Mouse (Mus musculus) granulocyte monocyte progenitor cell, adult 5-6 weeks (primary cell): Measurements from ENCODE around the gene Gm17387. TPM values are rescaled to one million over a fixed set of nuclear protein-coding genes. Genes with fewer than 3 reads are reported as not detected.

Experiments
- ATAC-seq: replicated peaks from 2 replicates; pipeline ENCODE4 v1.8.0; 2016; ENCODE audit warnings: mild to moderate bottlenecking, moderate TSS enrichment, inconsistent platforms; ENCODE audit not compliant: poor library complexity, severe bottlenecking
- total RNA-seq, 2 experiments: library from RNA; stranded (forward) in 1 of 2; stranded (reverse) in 1 of 2; fragments of 200-712, 200-1000 nt in 1 of 2; fragments of >200 nt in 1 of 2; fragmentation: Nextera tagmentation in 1 of 2; gene quantifications; 2 replicates each; pipeline ENCODE4 v1.2.3; 2014 to 2017

The Gm17387 gene
- total RNA-seq, 2 experiments from 2014 or later: not detected

GRCm38 (mm10) chr7:141070058-141070862, 41.3 kb downstream of the Gm17387 start:
- ATAC-seq: peak; percentile 58

GRCm38 (mm10) chr7:141072017-141072745, 43.2 kb downstream of the Gm17387 start:
- peak; percentile 43 for ATAC-seq

- ATAC-seq: no peak
These were observed 44.9 kb downstream of the Gm17387 start for GRCm38 (mm10) chr7:141073782-141074181.

GRCm38 (mm10) chr7:141077841-141078240, 48.9 kb downstream of the Gm17387 start, which contains the start of gene Pkp3:
Gene Pkp3, plus strand, starts transcription at chr7:141078218.
- ATAC-seq: no peak

GRCm38 (mm10) chr7:141078876-141079275, 49.9 kb downstream of the Gm17387 start:
- no peak for ATAC-seq

Other genes with a start within 250 kb of the Gm17387 start
Only the 30 nearest of the 32 such genes appear.
- gene Zfp941, start 207.0 kb upstream of the Gm17387 start, total RNA-seq (2014; fragmentation: Nextera tagmentation): 0.58 and 1.4 TPM in 2 replicates
- 1.1 and 1.7 TPM in 2 replicates for gene Zfp941, start 207.0 kb upstream of the Gm17387 start, total RNA-seq (2017)
- not detected in 2 replicates for gene Urah, start 194.1 kb upstream of the Gm17387 start, total RNA-seq (2014; fragmentation: Nextera tagmentation)
- gene Urah, start 194.1 kb upstream of the Gm17387 start, total RNA-seq (2017): not detected in 2 replicates
- not detected in 2 replicates for gene Scgb1c1, start 183.6 kb upstream of the Gm17387 start, total RNA-seq (2014; fragmentation: Nextera tagmentation)
- gene Scgb1c1, start 183.6 kb upstream of the Gm17387 start, total RNA-seq (2017): not detected in 2 replicates
- gene Odf3, start 181.3 kb upstream of the Gm17387 start, total RNA-seq (2014; fragmentation: Nextera tagmentation): not detected in 2 replicates
- gene Odf3, start 181.3 kb upstream of the Gm17387 start, total RNA-seq (2017): not detected in 2 replicates
- gene Gm45785, start 172.8 kb upstream of the Gm17387 start, total RNA-seq (2014; fragmentation: Nextera tagmentation): not detected in 2 replicates
- not detected in 2 replicates for gene Gm45785, start 172.8 kb upstream of the Gm17387 start, total RNA-seq (2017)
- gene Ric8a, start 172.2 kb upstream of the Gm17387 start, total RNA-seq (2014; fragmentation: Nextera tagmentation): 45.0 and 45.9 TPM in 2 replicates
- gene Ric8a, start 172.2 kb upstream of the Gm17387 start, total RNA-seq (2017): 32.6 and 36.2 TPM in 2 replicates
- gene Bet1l, start 171.6 kb upstream of the Gm17387 start, total RNA-seq (2014; fragmentation: Nextera tagmentation): 15.2 and 21.9 TPM in 2 replicates
- gene Bet1l, start 171.6 kb upstream of the Gm17387 start, total RNA-seq (2017): 20.9 and 21.9 TPM in 2 replicates
- gene Psmd13, start 147.2 kb upstream of the Gm17387 start, total RNA-seq (2014; fragmentation: Nextera tagmentation): 111 and 117 TPM in 2 replicates
- gene Psmd13, start 147.2 kb upstream of the Gm17387 start, total RNA-seq (2017): 229 and 237 TPM in 2 replicates
- 66.7 and 71.3 TPM in 2 replicates for gene Sirt3, start 146.8 kb upstream of the Gm17387 start, total RNA-seq (2014; fragmentation: Nextera tagmentation)
- 28.7 and 32.7 TPM in 2 replicates for gene Sirt3, start 146.8 kb upstream of the Gm17387 start, total RNA-seq (2017)
- gene Cox8b, start 128.7 kb upstream of the Gm17387 start, total RNA-seq (2014; fragmentation: Nextera tagmentation): not detected in 2 replicates
- not detected in 2 replicates for gene Cox8b, start 128.7 kb upstream of the Gm17387 start, total RNA-seq (2017)
- gene Nlrp6, start 108.2 kb upstream of the Gm17387 start, total RNA-seq (2014; fragmentation: Nextera tagmentation): not detected in 2 replicates
- gene Nlrp6, start 108.2 kb upstream of the Gm17387 start, total RNA-seq (2017): not detected in 2 replicates
- 6.6 and 11.5 TPM in 2 replicates for gene Pgghg, start 87.7 kb upstream of the Gm17387 start, total RNA-seq (2014; fragmentation: Nextera tagmentation)
- 6.9 and 7.8 TPM in 2 replicates for gene Pgghg, start 87.7 kb upstream of the Gm17387 start, total RNA-seq (2017)
- 1.7 TPM in 1 of 2 replicates, not detected in the other for gene Ifitm5, start 78.8 kb upstream of the Gm17387 start, total RNA-seq (2014; fragmentation: Nextera tagmentation)
- not detected in 2 replicates for gene Ifitm5, start 78.8 kb upstream of the Gm17387 start, total RNA-seq (2017)
- gene Gm45717, start 73.2 kb upstream of the Gm17387 start, total RNA-seq (2014; fragmentation: Nextera tagmentation): not detected in 2 replicates
- not detected in 2 replicates for gene Gm45717, start 73.2 kb upstream of the Gm17387 start, total RNA-seq (2017)
- 555 and 581 TPM in 2 replicates for gene Ifitm2, start 73.1 kb upstream of the Gm17387 start, total RNA-seq (2014; fragmentation: Nextera tagmentation)
- gene Ifitm2, start 73.1 kb upstream of the Gm17387 start, total RNA-seq (2017): 354 and 388 TPM in 2 replicates
- gene Ifitm1, start 61.9 kb upstream of the Gm17387 start, total RNA-seq (2014; fragmentation: Nextera tagmentation): 79.9 and 149 TPM in 2 replicates
- 18.5 and 25.3 TPM in 2 replicates for gene Ifitm1, start 61.9 kb upstream of the Gm17387 start, total RNA-seq (2017)
- 146 and 224 TPM in 2 replicates for gene Ifitm3, start 18.4 kb upstream of the Gm17387 start, total RNA-seq (2014; fragmentation: Nextera tagmentation)
- gene Ifitm3, start 18.4 kb upstream of the Gm17387 start, total RNA-seq (2017): 55.6 and 69.2 TPM in 2 replicates
- 17.9 and 48.1 TPM in 2 replicates for gene Ifitm6, start 11.2 kb upstream of the Gm17387 start, total RNA-seq (2014; fragmentation: Nextera tagmentation)
- 22.5 and 42.5 TPM in 2 replicates for gene Ifitm6, start 11.2 kb upstream of the Gm17387 start, total RNA-seq (2017)
- gene B4galnt4, start 32.0 kb downstream of the Gm17387 start, total RNA-seq (2014; fragmentation: Nextera tagmentation): 0.60 and 3.6 TPM in 2 replicates
- gene B4galnt4, start 32.0 kb downstream of the Gm17387 start, total RNA-seq (2017): 0.26 TPM in 1 of 2 replicates, not detected in the other
- gene Pkp3, start 49.1 kb downstream of the Gm17387 start, total RNA-seq (2014; fragmentation: Nextera tagmentation): 1.4 and 2.2 TPM in 2 replicates
- 0.52 and 2.7 TPM in 2 replicates for gene Pkp3, start 49.1 kb downstream of the Gm17387 start, total RNA-seq (2017)
- 16.9 and 30.9 TPM in 2 replicates for gene Sigirr, start 71.4 kb downstream of the Gm17387 start, total RNA-seq (2014; fragmentation: Nextera tagmentation)
- gene Sigirr, start 71.4 kb downstream of the Gm17387 start, total RNA-seq (2017): 16.6 and 20.2 TPM in 2 replicates
- not detected in 2 replicates for gene Ano9, start 88.7 kb downstream of the Gm17387 start, total RNA-seq (2014; fragmentation: Nextera tagmentation)
- gene Ano9, start 88.7 kb downstream of the Gm17387 start, total RNA-seq (2017): not detected in 2 replicates
- gene Ptdss2, start 93.3 kb downstream of the Gm17387 start, total RNA-seq (2014; fragmentation: Nextera tagmentation): 14.0 and 17.5 TPM in 2 replicates
- gene Ptdss2, start 93.3 kb downstream of the Gm17387 start, total RNA-seq (2017): 4.2 and 7.1 TPM in 2 replicates
- gene Rnh1, start 143.7 kb downstream of the Gm17387 start, total RNA-seq (2014; fragmentation: Nextera tagmentation): 79.1 and 109 TPM in 2 replicates
- gene Rnh1, start 143.7 kb downstream of the Gm17387 start, total RNA-seq (2017): 45.2 and 47.7 TPM in 2 replicates
- 57.4 and 69.3 TPM in 2 replicates for gene Hras, start 164.9 kb downstream of the Gm17387 start, total RNA-seq (2014; fragmentation: Nextera tagmentation)
- 24.9 and 28.8 TPM in 2 replicates for gene Hras, start 164.9 kb downstream of the Gm17387 start, total RNA-seq (2017)
- gene Lrrc56, start 165.0 kb downstream of the Gm17387 start, total RNA-seq (2014; fragmentation: Nextera tagmentation): 1.4 and 2.4 TPM in 2 replicates
- 0.52 and 0.62 TPM in 2 replicates for gene Lrrc56, start 165.0 kb downstream of the Gm17387 start, total RNA-seq (2017)
- gene Lmntd2, start 184.9 kb downstream of the Gm17387 start, total RNA-seq (2014; fragmentation: Nextera tagmentation): 2.2 TPM in 1 of 2 replicates, not detected in the other
- gene Lmntd2, start 184.9 kb downstream of the Gm17387 start, total RNA-seq (2017): 0.34 TPM in 1 of 2 replicates, not detected in the other
- gene Rassf7, start 186.7 kb downstream of the Gm17387 start, total RNA-seq (2014; fragmentation: Nextera tagmentation): 3.1 and 4.5 TPM in 2 replicates
- gene Rassf7, start 186.7 kb downstream of the Gm17387 start, total RNA-seq (2017): 2.0 and 4.5 TPM in 2 replicates
- 70.9 and 75.4 TPM in 2 replicates for gene Phrf1, start 199.7 kb downstream of the Gm17387 start, total RNA-seq (2014; fragmentation: Nextera tagmentation)
- gene Phrf1, start 199.7 kb downstream of the Gm17387 start, total RNA-seq (2017): 51.7 and 57.7 TPM in 2 replicates
- 0.38 and 1.3 TPM in 2 replicates for gene Irf7, start 237.3 kb downstream of the Gm17387 start, total RNA-seq (2014; fragmentation: Nextera tagmentation)
- gene Irf7, start 237.3 kb downstream of the Gm17387 start, total RNA-seq (2017): 2.1 and 2.7 TPM in 2 replicates